Mouse (Mus musculus) kidney, adult 2 months (tissue): ENCODE data around the gene Synm.

Experiments
- CTCF ChIP-seq: fragments of 200-500 bp; conservative IDR thresholded peaks from 2 replicates; pipeline ENCODE4 v1.5.1; 2011; ENCODE audit warnings: low read depth, mild to moderate bottlenecking, control low read depth, low read length, moderate library complexity, mixed read lengths; ENCODE audit not compliant: insufficient read depth, insufficient read length
- POLR2A ChIP-seq: fragments of 200-500 bp; IDR thresholded peaks from one replicate; pipeline ENCODE4 v1.6.1; 2011; ENCODE audit warnings: low read depth, low read length, control low read depth

GRCm38 (mm10) chr7:67793449-67793848 lies 33.9 kb upstream of the Synm start:
- TF ChIP-seq CTCF (no peak), POLR2A (no peak)
